Mouse (Mus musculus) E14TG2a.4 (cell line): ENCODE results near the gene Mrpl4.
A peak's percentile ranks its signal among the peaks of the same experiment; 100 is the strongest.
"Not testable (repeated sequence)": the region's sequence is repeated elsewhere in the genome, so short reads cannot be mapped to it uniquely, and the experiment has no call there.

Source experiments
- H3K27me3 ChIP-seq: 2 replicates; pipeline ENCODE4 v1.6.1; 2014; ENCODE audit warnings: low read length, control low read depth; ENCODE audit not compliant: insufficient read depth
- H3K36me3 ChIP-seq: 2 replicates; pipeline ENCODE4 v1.6.1; 2014; ENCODE audit warnings: low read length, control low read depth; ENCODE audit not compliant: insufficient read depth
- H3K4me1 ChIP-seq: replicated peaks from 2 replicates; pipeline ENCODE4 v1.6.1; 2014; ENCODE audit warnings: low read depth, low read length, control low read depth
- H3K4me3 ChIP-seq: replicated peaks from 2 replicates; pipeline ENCODE4 v1.5.1; 2014; ENCODE audit warnings: mild to moderate bottlenecking, low read length
- H3K9me3 ChIP-seq: 2 replicates; pipeline ENCODE4 v1.6.1; 2014; ENCODE audit warnings: low read length, control low read depth
- CTCF ChIP-seq: conservative IDR thresholded peaks from 2 replicates; pipeline ENCODE4 v1.5.1; 2014; ENCODE audit warnings: low read length
- NANOG ChIP-seq: IDR thresholded peaks from 2 replicates; pipeline ENCODE4 v1.6.1; 2014; ENCODE audit warnings: borderline replicate concordance, low read length, mixed read lengths
- POU5F1 ChIP-seq: IDR thresholded peaks from 2 replicates; pipeline ENCODE4 v1.6.1; 2014; ENCODE audit warnings: low read length, borderline replicate concordance

Gene Mrpl4

DNA sequence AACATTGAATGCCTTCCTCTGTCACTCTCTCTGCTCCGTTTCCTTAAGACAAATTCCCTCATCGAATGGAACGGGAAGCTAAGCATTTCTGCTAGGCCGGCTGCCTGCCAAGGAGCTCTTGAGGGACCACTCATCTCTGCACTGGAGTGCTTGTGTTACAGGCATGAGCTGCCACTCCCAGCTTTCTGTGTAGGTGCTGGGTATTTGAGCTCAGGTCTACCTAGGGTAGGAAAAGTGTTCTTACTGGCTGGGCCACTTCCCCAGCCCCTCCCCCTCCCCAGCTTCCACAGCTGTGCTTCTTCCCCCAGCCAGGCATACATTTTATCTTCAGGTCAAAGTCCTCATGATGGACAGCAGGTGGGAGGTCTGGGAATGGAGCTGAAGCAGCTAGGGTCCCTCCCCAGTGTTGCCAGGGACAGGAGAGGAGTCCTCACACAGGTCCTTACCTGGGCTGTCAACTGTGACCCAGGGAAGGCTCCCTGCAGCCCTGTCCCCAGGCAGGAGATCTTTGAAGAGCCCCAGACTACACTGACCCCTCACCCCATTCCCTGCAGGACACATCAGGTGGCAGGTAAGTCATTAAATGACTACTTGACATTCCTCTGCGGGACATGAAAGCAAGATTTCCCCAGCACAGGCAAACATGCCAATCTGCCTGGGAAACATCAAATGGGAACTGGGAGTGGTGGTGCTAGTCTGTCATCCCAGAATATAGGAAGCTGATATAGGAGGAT lies 9.2 kb upstream of the Mrpl4 start:
- H3K4me3 ChIP-seq: no peak overlapping the region

DNA sequence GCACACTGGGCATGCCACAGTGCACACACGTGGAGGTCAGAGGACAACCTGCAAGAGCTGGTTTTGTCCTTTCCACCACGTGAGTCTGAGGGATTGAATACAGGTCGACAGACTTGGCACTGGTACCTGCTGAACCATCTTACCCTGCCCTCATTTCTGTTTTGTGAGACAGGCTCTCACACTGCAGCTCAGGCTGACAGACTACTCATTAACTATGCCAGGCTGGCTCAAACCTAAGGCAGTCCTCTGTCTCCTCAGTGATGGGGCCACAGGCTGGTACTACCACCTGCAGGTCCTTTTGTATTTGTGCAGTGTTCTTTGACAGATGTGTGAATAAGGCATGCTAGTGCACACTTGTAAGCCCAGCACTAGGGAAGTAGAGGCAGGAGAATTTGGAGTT lies 7.5 kb upstream of the Mrpl4 start:
- no peaks in the 10 kb centered on the region for H3K27me3 ChIP-seq
- TF ChIP-seq POU5F1: no peak
- TF ChIP-seq CTCF: no peak
- TF ChIP-seq NANOG: no peak
- no peak overlapping the region for H3K4me3 ChIP-seq
- H3K9me3 ChIP-seq: no peaks in the 10 kb centered on the region
- H3K36me3 ChIP-seq: no peaks in the 10 kb centered on the region
- H3K4me1 ChIP-seq: peaks cover 45% of the 10 kb centered on the region

More for the DNA sequence above, 9.2 kb upstream of the Mrpl4 start:
- no peaks in the 10 kb centered on the region for H3K27me3 ChIP-seq
- no peaks in the 10 kb centered on the region for H3K9me3 ChIP-seq
- peaks cover 63% of the 10 kb centered on the region for H3K4me1 ChIP-seq
- H3K36me3 ChIP-seq: no peaks in the 10 kb centered on the region
- no peak for TF ChIP-seq CTCF
- no peak for TF ChIP-seq NANOG
- TF ChIP-seq POU5F1: no peak

DNA sequence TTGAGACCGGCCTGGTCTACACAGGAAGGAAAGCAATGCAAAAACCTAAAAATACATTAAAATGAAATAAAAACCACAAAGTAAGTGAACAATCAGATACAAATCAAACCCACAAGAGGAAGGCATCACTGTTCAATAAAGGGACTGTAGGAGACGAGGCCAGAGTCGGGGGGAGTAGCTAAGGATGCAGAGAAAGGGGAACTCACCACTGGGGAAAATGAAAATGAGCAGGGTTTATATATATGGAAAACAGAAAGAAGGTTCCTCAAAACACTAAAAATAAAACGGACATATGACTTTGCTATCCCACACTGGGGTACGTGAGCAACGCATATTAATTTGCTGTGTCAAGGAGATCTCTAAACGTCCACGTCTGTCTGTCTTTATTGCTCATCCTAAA lies 5.5 kb upstream of the Mrpl4 start:
- peaks cover 44% of the 10 kb centered on the region for H3K4me1 ChIP-seq
- no peak overlapping the region for H3K4me3 ChIP-seq
- no peaks in the 10 kb centered on the region for H3K27me3 ChIP-seq
- no peak for TF ChIP-seq NANOG
- TF ChIP-seq CTCF: no peak
- TF ChIP-seq POU5F1: no peak
- no peaks in the 10 kb centered on the region for H3K9me3 ChIP-seq
- H3K36me3 ChIP-seq: no peaks in the 10 kb centered on the region

DNA sequence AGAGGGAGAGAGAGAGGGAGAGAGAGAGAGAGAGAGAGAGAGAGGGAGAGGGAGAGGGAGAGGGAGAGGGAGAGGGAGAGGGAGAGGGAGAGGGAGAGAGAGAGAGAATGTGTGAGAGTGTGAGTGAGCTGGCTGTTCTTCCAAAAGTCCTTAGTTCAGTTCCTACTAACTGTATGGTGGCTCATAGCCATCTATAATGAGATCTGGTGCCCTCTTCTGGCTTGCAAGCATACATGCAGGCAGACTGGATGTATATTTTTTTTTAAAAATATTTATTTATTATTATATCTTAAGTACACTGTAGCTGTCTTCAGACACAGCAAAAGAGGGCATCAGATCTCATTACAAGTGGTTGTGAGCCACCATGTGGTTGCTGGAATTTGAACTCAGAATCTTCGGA lies 4.2 kb upstream of the Mrpl4 start:
- H3K4me3 ChIP-seq, H3K27me3 ChIP-seq, H3K36me3 ChIP-seq, H3K9me3 ChIP-seq: not testable (repeated sequence)
- peaks cover 36% of the 10 kb centered on the region for H3K4me1 ChIP-seq
- peak; percentile 53 for TF ChIP-seq CTCF

DNA sequence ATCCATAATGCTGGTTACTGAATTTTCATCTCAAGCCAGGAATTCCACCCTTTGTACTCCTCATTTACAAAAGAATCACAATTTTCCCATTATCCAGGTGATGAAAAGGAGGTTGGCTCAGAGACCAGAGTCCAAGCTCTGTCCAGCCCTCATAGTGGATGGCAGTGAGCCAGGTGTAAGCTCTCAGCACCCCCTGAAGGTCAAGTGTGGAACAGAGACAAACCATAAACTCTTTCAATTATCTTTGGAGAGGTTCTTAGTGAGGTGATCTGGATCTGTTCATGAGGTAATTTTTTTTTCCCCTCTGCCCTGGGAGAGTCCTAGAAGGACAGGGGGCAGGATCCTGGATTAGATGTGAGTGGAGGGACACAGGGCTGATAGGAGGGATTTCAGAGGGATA lies 1.7 kb upstream of the Mrpl4 start:
- Histone ChIP-seq H3K36me3 (peaks cover 17% of the 10 kb centered on the region), H3K4me3 (no peak overlapping the region), H3K9me3 (no peaks in the 10 kb centered on the region), H3K27me3 (no peaks in the 10 kb centered on the region), H3K4me1 (peaks cover 32% of the 10 kb centered on the region)
- TF ChIP-seq NANOG (no peak), CTCF (peak; percentile 30)

DNA sequence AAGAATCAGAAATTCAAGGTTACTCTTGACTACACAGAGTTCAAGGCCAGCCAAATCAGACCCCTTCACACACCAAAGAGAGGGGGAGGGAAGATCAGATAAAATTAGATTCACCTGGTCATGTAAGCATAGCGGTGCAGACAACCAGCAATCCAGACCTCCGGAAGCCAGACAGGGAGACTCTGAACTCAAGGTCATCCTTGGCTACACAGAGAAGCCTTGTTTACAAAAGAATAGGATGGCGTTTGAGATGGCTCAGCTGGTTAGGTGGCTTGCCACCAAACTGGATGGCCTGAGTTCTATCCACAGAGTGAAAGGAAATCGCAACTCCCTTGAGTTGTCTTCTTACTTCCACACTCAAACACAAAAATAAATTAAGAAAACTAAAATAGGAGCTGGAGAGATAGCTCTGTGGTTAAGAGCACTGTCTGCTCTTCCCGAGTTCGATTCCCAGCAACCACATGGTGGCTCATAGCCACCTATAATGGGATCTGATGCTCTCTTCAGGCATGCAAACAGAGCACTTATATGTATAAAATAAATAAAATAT lies 812 bp upstream of the Mrpl4 start:
- peaks cover 34% of the 10 kb centered on the region for H3K4me1 ChIP-seq
- H3K27me3 ChIP-seq: no peaks in the 10 kb centered on the region
- no peak for TF ChIP-seq CTCF
- TF ChIP-seq POU5F1: no peak
- peak; percentile 25; the same call in 1 of the 2 replicates for TF ChIP-seq NANOG
- peak overlapping the region; percentile 93 for H3K4me3 ChIP-seq
- no peaks in the 10 kb centered on the region for H3K9me3 ChIP-seq
- peaks cover 27% of the 10 kb centered on the region for H3K36me3 ChIP-seq

DNA sequence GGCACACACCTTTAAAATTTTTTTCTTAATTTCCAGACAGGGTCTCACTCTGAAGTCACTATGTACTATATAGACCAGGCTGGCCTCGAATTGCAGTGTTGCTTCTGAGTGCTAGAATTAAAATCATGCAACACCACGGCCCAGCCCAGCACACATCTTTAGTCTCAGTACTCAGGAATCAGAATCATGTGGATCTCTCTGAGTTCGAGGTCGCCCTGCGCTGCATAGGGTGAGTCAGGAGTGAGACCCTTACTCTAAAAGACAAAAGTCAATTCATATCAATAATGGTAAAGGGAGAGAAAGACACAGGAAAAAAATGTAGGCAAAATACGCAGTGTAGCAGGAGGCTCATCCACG lies 290 bp upstream of the Mrpl4 start:
- no peak for TF ChIP-seq CTCF
- TF ChIP-seq POU5F1: no peak
- no peak for TF ChIP-seq NANOG
- H3K4me1 ChIP-seq: peaks cover 38% of the 10 kb centered on the region
- H3K27me3 ChIP-seq: no peaks in the 10 kb centered on the region
- H3K4me3 ChIP-seq: peak overlapping the region; percentile 93
- H3K36me3 ChIP-seq: peaks cover 32% of the 10 kb centered on the region
- no peaks in the 10 kb centered on the region for H3K9me3 ChIP-seq

DNA sequence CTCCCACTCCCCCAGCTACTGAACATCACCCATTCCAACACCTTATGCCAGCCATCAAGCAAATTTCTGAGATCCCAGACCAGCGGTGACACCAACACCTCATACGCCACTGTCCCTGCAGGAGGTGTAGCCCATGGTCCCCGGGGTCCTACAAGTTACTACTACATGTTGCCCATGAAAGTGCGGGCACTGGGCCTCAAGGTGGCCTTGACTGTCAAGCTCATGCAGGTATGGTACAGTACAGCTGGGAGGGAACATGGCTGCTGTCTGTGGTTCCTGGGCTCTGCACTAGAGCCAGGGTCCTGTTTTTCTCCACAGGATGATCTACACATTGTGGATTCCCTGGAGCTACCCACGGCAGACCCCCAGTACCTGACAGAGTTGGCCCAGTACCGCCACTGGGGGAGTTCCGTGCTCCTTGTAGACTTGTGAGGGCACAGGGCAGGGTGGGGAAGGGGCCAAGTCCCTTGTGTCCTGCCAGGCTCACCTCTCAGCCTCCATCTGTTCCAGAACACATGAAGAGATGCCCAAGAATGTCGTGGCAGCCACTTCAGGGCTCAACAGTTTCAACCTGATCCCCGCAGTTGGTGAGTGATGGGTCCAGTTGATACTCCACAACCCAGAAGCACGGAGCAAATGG lies 4.9 kb downstream of the Mrpl4 start:
- Histone ChIP-seq H3K9me3 (no peaks in the 10 kb centered on the region), H3K27me3 (no peaks in the 10 kb centered on the region), H3K4me1 (peaks cover 44% of the 10 kb centered on the region), H3K4me3 (no peak overlapping the region), H3K36me3 (peaks cover 57% of the 10 kb centered on the region)
- TF ChIP-seq POU5F1 (no peak), NANOG (no peak), CTCF (no peak)

DNA sequence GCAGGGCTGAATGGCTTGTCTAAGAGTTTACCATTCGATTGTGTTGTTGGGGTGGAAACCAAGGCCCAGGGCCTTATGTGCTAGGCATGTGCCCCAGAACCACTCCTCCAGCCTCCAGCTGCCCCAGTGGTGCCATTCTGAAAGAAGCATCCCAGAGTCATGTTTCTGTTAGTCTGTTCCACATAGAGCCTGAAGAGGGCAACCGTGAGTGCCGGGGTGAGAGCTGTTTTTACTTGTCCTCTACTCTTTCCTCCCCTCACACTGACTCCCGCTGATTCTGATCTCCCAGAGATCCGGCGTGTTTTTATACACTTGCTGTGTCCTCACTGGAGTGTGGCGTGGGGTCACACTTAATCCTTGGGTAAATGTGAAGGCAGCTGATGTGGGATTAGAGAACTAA lies 5.5 kb downstream of the Mrpl4 start:
- H3K9me3 ChIP-seq: no peaks in the 10 kb centered on the region
- H3K27me3 ChIP-seq: no peaks in the 10 kb centered on the region
- peaks cover 44% of the 10 kb centered on the region for H3K4me1 ChIP-seq
- no peak overlapping the region for H3K4me3 ChIP-seq
- peaks cover 57% of the 10 kb centered on the region for H3K36me3 ChIP-seq
- TF ChIP-seq CTCF (peak; percentile 52), POU5F1 (no peak)
